Mouse (Mus musculus) 3T3-L1 (cell line): ENCODE results near the gene Cep290.

ENCODE experiments used
- DNase-seq: peaks from one replicate; pipeline ENCODE4 v3.0.0-alpha.2; 2015; ENCODE audit warnings: low read depth, low spot score

Cep290 gene

DNA sequence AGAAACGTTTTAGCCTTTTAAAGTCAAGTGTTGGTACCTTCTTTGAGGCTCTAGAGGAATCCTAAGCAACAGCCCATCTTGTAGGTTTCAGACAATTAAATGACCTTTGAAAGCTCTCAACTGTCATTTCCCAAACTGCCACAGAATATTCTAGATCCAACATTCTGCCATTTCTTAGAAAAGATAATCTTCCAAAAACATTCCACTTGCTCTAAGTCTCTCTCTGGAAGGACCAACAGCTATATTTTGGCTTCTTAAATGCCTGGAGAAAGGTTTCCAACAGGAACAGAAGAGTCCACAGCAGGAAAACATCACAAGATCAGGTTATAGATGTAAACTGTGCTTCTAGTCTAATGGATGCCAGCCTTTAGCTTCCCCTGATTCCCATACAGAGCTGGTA is 103.0 kb downstream of the Cep290 start, which contains the start of the genes 4930430F08Rik and 1700017N19Rik:
TSS of gene 4930430F08Rik (minus strand) at position 101 of the 400 bp plus-strand sequence.
TSS of gene 1700017N19Rik (plus strand) at position 162 of the 400 bp plus-strand sequence.
- DNase-seq = no peak

DNA sequence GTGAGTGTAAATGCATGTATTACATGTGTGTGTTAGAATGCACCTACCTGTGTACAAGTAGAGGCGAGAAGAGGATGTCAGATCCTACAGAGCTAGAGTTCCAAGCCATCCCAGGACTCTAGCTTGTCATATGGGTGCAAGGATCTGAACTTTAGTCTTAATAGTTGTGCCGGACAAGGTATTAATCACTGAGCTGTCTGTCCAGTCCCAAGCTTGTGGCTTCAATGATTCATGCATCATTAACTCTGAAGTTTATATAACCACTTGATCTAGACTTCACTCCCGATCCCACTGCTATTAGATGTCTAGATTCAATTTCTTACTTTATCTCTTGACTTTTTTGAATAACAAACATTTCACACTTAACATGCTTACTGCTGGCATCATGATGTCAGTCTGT is 111.0 kb downstream of the Cep290 start:
- peak; percentile 40 for DNase-seq

DNA sequence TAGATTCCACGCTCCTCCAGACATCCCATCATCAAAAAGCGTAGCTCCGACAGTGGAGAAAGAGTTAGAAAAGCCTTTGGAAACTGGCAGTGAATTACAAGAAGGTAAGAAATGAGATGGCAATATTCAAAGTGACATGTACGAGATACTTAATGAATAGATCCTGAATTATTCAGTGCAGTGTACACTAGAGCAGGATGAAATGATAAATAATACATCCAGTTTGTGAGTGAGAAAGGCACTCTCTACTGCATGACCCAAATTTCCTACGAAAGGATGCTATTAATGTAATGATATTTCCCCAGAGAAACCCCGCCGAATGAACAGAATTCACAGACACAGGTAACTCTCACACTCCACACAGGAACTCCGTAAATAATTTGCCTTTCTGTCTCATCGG is 116.2 kb downstream of the Cep290 start:
- no peak for DNase-seq

DNA sequence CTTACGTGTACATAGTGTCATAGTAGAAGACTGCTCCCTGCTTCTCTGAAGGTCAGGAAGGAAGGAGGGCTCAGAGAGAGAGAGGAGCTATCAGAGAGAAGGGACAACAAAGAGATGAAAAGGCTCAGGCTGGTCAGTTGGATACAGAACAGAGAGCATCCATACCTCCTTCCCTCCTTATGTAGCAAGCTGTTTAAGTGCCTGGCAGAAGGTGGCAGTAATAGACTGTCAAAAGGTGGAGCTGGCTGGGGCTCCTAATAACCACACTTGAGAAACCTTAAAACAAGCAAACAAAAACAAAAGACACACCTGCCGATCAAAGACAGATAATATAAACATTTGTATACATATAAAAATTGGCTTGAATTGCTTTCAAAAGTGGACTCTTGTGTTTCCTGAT is 116.9 kb downstream of the Cep290 start:
- peak; percentile 15 for DNase-seq

DNA sequence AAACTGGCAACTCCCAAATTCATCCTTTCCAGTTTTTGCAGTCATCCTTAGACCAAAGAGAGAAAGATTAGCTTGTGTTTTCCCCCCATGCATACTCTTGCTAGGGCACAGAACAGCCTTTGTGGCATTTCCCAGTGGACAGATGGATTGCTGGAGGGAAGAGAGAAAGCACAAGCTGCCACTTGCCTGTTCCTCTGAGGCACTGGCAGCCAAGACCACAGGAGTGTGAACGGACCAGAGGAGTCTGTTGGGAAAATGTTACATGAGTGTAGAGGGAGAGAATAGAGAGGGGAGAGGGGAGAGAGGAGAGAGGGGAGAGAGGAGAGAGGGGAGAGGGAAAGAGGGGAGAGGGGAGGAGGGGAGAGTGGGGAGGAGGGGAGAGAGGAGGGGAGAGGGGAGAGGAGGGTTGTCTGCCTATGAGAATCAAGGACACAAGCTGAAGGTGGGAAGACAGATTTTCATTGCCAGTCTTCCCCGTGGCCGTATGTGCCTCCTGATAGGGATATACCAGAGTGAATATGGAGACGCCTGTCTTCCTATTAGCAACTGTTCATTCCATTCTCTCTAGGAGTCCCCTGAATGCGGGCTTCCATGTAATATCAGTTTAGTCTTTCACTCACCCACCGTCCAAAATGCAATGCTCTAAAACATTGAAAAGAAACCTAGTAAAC is 130.0 kb downstream of the Cep290 start:
- DNase-seq = no peak

DNA sequence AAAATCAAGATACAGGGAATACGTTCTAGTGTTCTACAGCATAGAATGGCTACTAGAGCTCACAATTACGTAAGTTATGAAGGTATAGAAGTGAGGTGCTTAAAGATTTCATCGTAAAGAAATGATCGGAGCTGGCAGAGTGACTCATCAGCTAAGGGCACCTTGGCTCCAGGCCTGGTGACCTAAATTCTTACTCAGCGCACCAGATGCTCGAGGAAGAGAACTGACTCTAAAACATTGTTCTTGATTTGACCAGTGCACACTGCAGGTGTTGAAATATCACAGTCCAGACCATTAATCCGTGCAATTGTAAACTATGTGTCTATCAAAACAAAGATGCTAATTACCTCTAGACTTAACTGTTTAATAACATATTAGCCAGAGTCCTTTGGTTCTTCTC is 132.1 kb downstream of the Cep290 start:
- peak; percentile 43 for DNase-seq

DNA sequence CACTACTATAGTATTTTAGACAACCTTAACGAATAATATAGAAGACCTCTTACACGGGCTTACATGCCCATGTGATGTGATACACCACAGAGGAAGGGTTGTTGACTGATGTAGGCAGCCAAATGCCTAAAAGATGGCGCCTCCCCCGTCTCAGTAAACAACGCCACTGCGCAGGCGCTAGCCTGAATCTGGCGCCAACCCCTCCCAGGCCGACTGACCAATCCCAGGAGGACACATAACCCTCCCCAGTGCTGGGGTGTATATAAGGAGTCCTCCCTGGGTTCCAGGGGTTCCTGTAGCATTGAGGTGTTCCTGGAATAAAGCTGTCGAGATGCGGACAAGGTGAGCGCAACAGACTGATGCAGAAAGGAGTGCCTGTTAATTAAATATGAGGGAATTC is 132.7 kb downstream of the Cep290 start:
- no peak for DNase-seq

DNA sequence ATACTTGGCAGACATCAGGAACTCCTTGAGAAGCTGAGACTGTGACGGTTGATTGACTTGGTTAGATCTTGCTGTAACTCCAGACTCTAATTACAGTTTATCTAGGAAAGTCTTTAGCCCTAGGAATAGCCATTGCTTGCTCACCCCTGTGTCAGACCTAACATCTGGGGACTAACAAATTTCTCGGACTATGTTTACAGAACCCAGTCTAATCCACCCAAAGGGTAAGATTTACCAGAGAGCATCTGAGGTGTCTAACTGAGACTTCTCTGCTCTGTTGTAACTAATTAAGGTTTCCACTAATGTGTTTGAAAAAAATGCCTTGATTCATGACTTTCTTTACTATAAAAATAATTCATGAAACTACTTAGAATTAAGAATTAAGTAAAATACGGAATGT is 135.1 kb downstream of the Cep290 start:
- no peak for DNase-seq
